Mouse (Mus musculus) myocyte (in vitro differentiated cells): ENCODE measurements around the gene Hs3st6. TPM values are rescaled to one million over a fixed set of nuclear protein-coding genes. Genes with fewer than 3 reads are reported as not detected.

Source experiments
- H3K27me3 ChIP-seq: one replicate; pipeline ENCODE4 v1.6.1; 2011; ENCODE audit not compliant: control insufficient read depth, insufficient read depth, insufficient read length
- H3K36me3 ChIP-seq: one replicate; pipeline ENCODE4 v1.6.1; 2011; ENCODE audit not compliant: control insufficient read depth, insufficient read depth
- H3K4me2 ChIP-seq: one replicate; pipeline ENCODE4 v1.6.1; 2011; ENCODE audit warnings: low read depth, control low read depth
- H3K4me3 ChIP-seq: one replicate; pipeline ENCODE4 v1.5.1; 2011; ENCODE audit warnings: mild to moderate bottlenecking, control low read depth, moderate library complexity
- H3K79me2 ChIP-seq: one replicate; pipeline ENCODE4 v1.6.1; 2011; ENCODE audit not compliant: control insufficient read depth, insufficient read depth
- H3ac ChIP-seq: one replicate; pipeline ENCODE4 v1.6.1; 2011; ENCODE audit not compliant: control insufficient read depth, insufficient read length
- CEBPB ChIP-seq: IDR thresholded peaks from 2 replicates; pipeline ENCODE4 v1.6.1; 2011; ENCODE audit warnings: mild to moderate bottlenecking, moderate library complexity; ENCODE audit not compliant: poor library complexity, insufficient read depth, severe bottlenecking
- MAX ChIP-seq: IDR thresholded peaks from one replicate; pipeline ENCODE4 v1.6.1; 2011; ENCODE audit warnings: low read depth, mild to moderate bottlenecking, control low read depth
- MYOG ChIP-seq, 3 experiments: IDR thresholded peaks; one replicate each; pipeline ENCODE4 v1.6.1; 2011; ENCODE audit warnings: control low read depth in 2 of 3, low read depth in 2 of 3, mild to moderate bottlenecking in 2 of 3; ENCODE audit not compliant: insufficient read length in 2 of 3, control insufficient read depth in 1 of 3, insufficient read depth in 1 of 3
- TCF12 ChIP-seq: IDR thresholded peaks from one replicate; pipeline ENCODE4 v1.6.1; 2011; ENCODE audit warnings: mild to moderate bottlenecking, control low read depth; ENCODE audit not compliant: poor library complexity, insufficient read depth, severe bottlenecking
- TCF3 ChIP-seq: IDR thresholded peaks from one replicate; pipeline ENCODE4 v1.6.1; 2011; ENCODE audit warnings: low read depth, control low read depth; ENCODE audit not compliant: insufficient read length
- USF1 ChIP-seq: IDR thresholded peaks from one replicate; pipeline ENCODE4 v1.6.1; 2011; ENCODE audit warnings: low read depth, mild to moderate bottlenecking, control low read depth, moderate library complexity
- polyA plus RNA-seq: library from polyadenylated mRNA; unstranded; fragments of >200 nt; fragmentation: generic; extraction: Trizol; gene quantifications from one replicate; pipeline ENCODE4 v1.2.1, GENCODE M21; 2012; ENCODE audit warnings: missing spikeins

Gene Hs3st6
- polyA plus RNA-seq, 1 experiment = not detected

- Histone ChIP-seq H3ac (no peak within 1 kb of the TSS), H3K27me3 (peaks cover 34% of the 10 kb centered on the region), H3K4me3 (no peak within 1 kb of the TSS), H3K79me2 (no peaks in the 10 kb centered on the region), H3K36me3 (no peaks in the 10 kb centered on the region), H3K4me2 (no peak within 1 kb of the TSS)
- TF ChIP-seq TCF3 = no peak
- no peak for TF ChIP-seq MYOG (IDR thresholded peaks at IDR 0.05; ENCODE audit: control insufficient read depth in 1 of 3, insufficient read depth in 1 of 3, insufficient read length in 2 of 3, low read depth in 2 of 3)
- no peak for TF ChIP-seq TCF12
- no peak for TF ChIP-seq MAX
- no peak for TF ChIP-seq CEBPB
- no peak for TF ChIP-seq USF1
Observed at GRCm38 (mm10) chr17:24803952-24804951, 51.5 kb downstream of the Hs3st6 start, which contains the start of gene Meiob. Gene Meiob, plus strand, starts transcription at chr17:24804289.

Other genes with a start within 250 kb of the Hs3st6 start
- gene Traf7, start 225.1 kb upstream of the Hs3st6 start, polyA plus RNA-seq = 112 TPM
- 0.35 TPM for gene Rab26, start 218.8 kb upstream of the Hs3st6 start, polyA plus RNA-seq
- gene Pkd1, start 203.2 kb upstream of the Hs3st6 start, polyA plus RNA-seq = 47.2 TPM
- gene Tsc2, start 120.4 kb upstream of the Hs3st6 start, polyA plus RNA-seq = 49.5 TPM
- 20.2 TPM for gene Nthl1, start 120.3 kb upstream of the Hs3st6 start, polyA plus RNA-seq
- gene Slc9a3r2, start 102.7 kb upstream of the Hs3st6 start, polyA plus RNA-seq = 19.1 TPM
- not detected for gene Npw, start 94.5 kb upstream of the Hs3st6 start, polyA plus RNA-seq
- gene Zfp598, start 83.3 kb upstream of the Hs3st6 start, polyA plus RNA-seq = 49.7 TPM
- 0.29 TPM for gene Syngr3, start 63.0 kb upstream of the Hs3st6 start, polyA plus RNA-seq
- 47.7 TPM for gene Gfer, start 56.8 kb upstream of the Hs3st6 start, polyA plus RNA-seq
- gene Noxo1, start 56.8 kb upstream of the Hs3st6 start, polyA plus RNA-seq = 0.54 TPM
- gene Tbl3, start 45.3 kb upstream of the Hs3st6 start, polyA plus RNA-seq = 66.6 TPM
- 0.36 TPM for gene Rnf151, start 34.9 kb upstream of the Hs3st6 start, polyA plus RNA-seq
- gene Rps2, start 34.9 kb upstream of the Hs3st6 start, polyA plus RNA-seq = 178 TPM
- gene Ndufb10, start 28.5 kb upstream of the Hs3st6 start, polyA plus RNA-seq = 547 TPM
- gene Rpl3l, start 25.2 kb upstream of the Hs3st6 start, polyA plus RNA-seq = 1.7 TPM
- gene Msrb1, start 16.3 kb upstream of the Hs3st6 start, polyA plus RNA-seq = 73.9 TPM
- gene Meiob, start 51.3 kb downstream of the Hs3st6 start, polyA plus RNA-seq = not detected
- 58.3 TPM for gene Hagh, start 87.2 kb downstream of the Hs3st6 start, polyA plus RNA-seq
- 9.5 TPM for gene Fahd1, start 97.4 kb downstream of the Hs3st6 start, polyA plus RNA-seq
- not detected for gene Igfals, start 113.0 kb downstream of the Hs3st6 start, polyA plus RNA-seq
- 38.5 TPM for gene Nubp2, start 133.4 kb downstream of the Hs3st6 start, polyA plus RNA-seq
- 46.6 TPM for gene Spsb3, start 133.7 kb downstream of the Hs3st6 start, polyA plus RNA-seq
- gene Eme2, start 142.1 kb downstream of the Hs3st6 start, polyA plus RNA-seq = 12.5 TPM
- gene Mrps34, start 142.1 kb downstream of the Hs3st6 start, polyA plus RNA-seq = 142 TPM
- 23.7 TPM for gene Nme3, start 143.5 kb downstream of the Hs3st6 start, polyA plus RNA-seq
- 47.6 TPM for gene Mapk8ip3, start 184.0 kb downstream of the Hs3st6 start, polyA plus RNA-seq
- 16.3 TPM for gene Jpt2, start 207.7 kb downstream of the Hs3st6 start, polyA plus RNA-seq